Mouse (Mus musculus) heart, postnatal 36 days (tissue): ENCODE results near the gene Rgmb. TPM values are rescaled to one million over a fixed set of nuclear protein-coding genes. Genes with fewer than 3 reads are reported as not detected.
A peak's percentile ranks its signal among the peaks of the same experiment; 100 is the strongest.

Source experiments
- DNase-seq, 2 experiments: peaks; one replicate each; pipeline ENCODE4 v3.0.0; 2021 to 2022
- intact Hi-C: fragments of 180-260 bp; cut with DNase I; formaldehyde crosslinking; loops from one replicate; pipeline ENCODE4 v1.15.1; 2025
- total RNA-seq, 2 experiments: library from RNA; stranded (reverse); gene quantifications; 2 replicates each; pipeline ENCODE4 v1.2.3; 2021

The Rgmb gene
- total RNA-seq, 2 experiments from 2014 or later, result 27.9 to 29.7 TPM

DNA sequence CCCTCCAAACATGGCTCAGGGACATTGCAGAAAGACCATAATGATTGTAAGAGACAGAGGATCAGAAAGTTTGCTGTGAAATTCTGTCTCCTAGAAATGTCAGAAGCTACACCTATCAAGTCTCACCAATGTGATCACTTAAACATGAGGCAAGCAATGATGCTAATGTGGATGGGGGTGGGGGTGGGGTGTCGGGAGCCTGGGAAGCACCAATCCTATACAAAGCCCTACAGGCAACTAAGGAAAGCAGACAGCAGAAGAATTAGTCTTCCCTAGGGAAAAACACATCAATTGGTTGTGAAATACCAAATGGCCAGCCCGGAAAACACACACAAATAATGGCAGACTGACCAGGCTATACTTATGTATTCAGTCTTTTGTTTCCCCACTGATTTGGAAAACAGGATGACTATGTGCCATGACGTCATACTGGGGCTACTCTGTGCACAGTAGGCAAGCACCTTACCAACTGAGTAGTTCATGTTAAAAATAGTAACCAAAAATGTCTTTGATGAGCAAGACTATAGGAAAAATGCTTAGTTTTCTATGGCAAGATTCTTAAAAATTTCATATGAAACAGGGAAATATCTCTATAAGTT, 31.5 kb downstream of the Rgmb start:
- intact Hi-C loops, result no loop called here
- DNase-seq, result no peak

DNA sequence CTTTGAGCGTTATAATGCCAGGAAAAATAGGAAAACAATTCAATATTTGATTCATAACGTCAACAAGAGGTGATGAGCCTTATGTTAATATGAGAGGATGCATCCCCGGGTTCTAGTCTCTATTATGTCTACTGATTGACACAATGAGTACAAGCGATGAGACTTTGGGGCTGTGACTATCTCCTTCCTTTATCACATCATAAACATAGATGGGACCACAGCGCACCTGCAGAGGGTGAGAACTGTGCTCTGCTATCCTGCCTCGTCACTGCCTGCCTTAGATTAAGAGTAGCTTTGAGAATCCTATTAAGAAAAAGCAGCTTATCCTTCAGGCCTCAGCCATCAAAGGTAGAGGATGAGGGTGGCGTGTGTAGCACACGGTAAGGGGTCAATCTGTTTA, 40.1 kb downstream of the Rgmb start:
- DNase-seq, result no peak
- intact Hi-C loops, result no loop called here

DNA sequence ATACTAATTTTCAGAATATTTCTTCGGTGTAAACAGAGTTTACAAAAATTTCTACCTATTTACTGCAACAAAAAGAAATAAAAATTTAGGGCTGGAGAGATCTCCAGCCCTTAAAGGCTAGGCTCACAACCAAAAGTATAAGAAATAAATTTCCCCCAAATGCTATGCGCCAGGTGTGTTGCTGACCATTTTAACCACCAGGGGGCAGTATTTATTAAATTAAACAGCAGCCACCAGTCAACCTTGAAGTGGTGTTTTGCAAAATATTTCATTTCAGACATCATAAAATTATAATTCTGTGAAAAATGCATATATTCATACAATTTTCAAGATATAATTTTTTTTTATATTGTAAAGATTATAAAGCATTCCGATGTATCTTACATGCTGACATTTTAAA, 43.8 kb downstream of the Rgmb start:
- intact Hi-C loops, result loop anchor here (2.0 kb wide), 1 partner anchor 1114 kb away; no protein-coding TSS in a partner anchor
- peak in 1 of 2 experiments; percentile 42 for DNase-seq

DNA sequence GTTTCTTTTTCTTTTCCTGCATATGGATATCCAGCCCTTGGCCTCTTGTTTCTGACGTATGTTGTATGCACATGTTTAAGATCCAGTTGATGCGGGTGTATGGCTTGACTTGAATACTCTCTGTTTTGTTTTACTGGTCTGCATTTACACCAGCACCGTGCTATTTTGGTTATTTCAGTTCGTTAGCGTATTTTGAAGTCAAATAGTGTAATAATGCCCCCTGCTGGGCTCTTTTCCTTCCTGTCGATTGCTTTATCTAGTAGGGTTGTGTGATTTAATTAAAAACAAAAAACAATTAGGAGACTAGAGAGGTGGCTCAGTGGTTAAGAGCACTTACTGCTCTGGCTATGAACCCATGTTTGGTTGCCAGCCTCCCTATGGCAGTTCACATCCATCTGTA, 52.9 kb downstream of the Rgmb start:
- no peak for DNase-seq
- intact Hi-C loops, result no loop called here

DNA sequence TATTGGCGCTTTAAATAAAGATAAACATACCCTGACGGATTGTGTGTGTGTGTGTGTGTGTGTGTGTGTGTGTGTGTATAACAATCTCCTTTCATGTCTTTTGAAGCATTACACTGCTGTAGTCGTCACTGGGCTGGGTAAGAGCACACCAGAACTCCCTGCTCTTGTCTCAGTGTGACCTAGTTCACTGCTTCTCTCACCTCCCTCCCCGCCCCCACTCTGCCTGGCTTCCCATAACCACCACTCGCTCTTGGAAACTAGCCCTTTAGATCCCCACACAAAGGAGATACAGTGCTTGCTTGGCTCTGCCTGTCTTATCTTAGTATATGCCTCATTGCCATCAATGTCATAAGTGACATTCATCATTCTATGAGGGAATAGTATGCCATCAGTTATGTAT, 54.5 kb downstream of the Rgmb start:
- DNase-seq, result no peak
- intact Hi-C loops, result no loop called here

DNA sequence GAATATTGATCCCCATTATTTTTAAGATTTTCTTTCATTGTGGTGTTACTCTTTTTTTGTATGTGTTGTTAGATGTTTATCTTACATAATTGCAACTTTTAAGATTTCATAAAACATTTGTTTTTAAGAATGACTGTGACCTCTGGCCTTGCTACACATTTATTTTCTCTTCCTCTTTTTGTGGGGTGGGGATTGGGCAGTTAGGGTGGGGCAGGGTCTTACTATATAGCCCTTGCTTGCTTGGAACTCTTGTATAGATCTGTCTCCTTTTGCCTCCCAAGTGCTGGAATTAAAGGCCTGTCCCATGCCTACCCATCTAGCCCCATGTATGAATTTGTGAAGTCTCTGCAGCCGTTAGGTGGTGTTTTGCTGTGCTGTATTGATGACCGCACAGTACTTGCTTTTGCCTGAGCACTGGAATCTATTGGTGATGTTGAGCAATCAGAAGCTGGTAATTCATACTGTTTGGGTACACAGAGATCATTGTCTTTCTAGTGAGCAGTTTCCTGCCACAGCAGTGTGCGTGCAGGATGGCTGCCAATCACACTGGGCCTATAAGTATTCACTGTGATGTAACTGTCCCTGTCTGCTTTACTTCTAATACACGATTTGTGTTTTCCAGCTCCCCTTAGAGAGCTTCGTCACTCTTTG, 56.1 kb downstream of the Rgmb start:
- intact Hi-C loops, result no loop called here

DNA sequence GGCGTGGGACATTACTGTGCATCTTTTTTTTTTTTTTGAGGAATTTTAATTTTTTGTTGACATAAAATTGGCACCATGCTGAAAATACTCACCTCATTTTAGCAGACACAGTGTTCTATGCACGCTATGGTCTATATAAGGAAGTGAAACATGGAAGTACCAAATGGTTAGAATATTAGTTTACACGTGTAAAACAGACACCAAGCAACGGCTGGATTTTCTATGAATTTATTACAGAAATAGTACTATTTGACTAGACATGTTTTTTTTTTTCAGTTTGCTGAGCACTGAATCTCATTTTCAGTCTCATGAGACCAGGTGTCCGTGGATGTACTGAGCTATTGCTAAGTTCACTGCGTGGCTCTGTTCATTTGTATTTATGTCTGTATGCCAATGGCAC, 56.9 kb downstream of the Rgmb start:
- no peak for DNase-seq
- intact Hi-C loops, result no loop called here

More for the DNA sequence above, 56.1 kb downstream of the Rgmb start:
- DNase-seq, result no peak

DNA sequence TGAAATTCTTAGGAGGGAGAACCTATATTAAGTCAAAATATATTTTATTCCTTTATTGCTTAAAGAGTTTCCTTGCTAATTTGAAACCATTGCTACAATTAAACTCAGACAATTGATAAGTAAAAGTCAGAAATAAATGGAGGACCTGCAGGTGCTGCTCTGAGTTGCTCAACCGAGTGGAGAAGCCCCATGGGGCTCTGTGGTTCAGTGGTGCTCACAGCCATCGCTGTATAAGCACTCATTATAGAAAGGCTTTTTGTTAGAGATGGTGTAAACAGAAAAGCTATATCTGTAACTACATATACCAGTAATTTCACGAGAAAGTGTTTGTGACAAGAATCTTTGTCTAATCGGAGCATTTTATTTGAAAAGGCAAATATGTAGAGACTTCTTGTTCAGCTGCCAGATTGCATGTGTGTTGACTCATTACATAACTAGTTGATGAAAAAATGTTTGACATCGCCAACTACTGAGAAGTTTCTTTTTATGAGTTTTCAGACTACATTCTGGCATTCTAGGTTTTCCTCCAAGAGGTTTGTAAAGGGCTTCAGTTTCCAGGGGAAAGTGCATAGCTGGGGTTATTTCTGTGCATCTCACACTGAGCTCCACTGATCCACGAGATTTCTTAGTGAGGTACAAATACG, 61.6 kb downstream of the Rgmb start:
- intact Hi-C loops, result no loop called here
- DNase-seq, result no peak

DNA sequence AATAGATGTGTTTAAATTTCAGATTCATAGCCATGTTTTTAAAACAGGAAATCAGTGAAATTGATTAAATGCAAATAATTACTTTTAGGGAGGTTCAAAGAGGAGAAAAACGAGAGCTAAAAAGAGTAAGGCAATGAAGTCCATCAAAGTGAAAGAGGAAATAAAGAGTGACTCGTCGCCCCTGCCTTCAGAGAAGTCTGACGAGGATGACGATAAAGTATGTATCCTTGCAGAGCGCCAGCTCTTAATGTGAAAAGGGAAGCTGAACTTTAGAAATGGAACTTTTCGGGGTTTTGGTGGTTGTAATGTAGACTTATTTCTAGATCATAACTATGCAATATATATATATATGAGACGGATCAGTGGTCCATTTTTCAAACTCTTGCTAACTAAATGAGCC, 69.6 kb downstream of the Rgmb start:
- no peak for DNase-seq
- intact Hi-C loops, result no loop called here

Other genes starting within 250 kb of the Rgmb start
- gene Chd1, start 126.1 kb downstream of the Rgmb start, total RNA-seq, result 10 to 100 TPM; 20.6 to 20.8 TPM